Mouse (Mus musculus) spleen, adult 2 months (tissue): ENCODE measurements around the gene Prpf4.

Source experiments
- CTCF ChIP-seq: fragments of 200-500 bp; IDR thresholded peaks from 2 replicates; pipeline ENCODE4 v1.5.1; 2011; ENCODE audit warnings: mild to moderate bottlenecking, inconsistent platforms; ENCODE audit not compliant: insufficient read depth, insufficient read length, insufficient replicate concordance; ENCODE audit errors: extremely low read depth
- POLR2A ChIP-seq: fragments of 200-500 bp; IDR thresholded peaks from 2 replicates; pipeline ENCODE4 v1.6.1; 2011; ENCODE audit warnings: low read depth, low read length, inconsistent platforms

DNA sequence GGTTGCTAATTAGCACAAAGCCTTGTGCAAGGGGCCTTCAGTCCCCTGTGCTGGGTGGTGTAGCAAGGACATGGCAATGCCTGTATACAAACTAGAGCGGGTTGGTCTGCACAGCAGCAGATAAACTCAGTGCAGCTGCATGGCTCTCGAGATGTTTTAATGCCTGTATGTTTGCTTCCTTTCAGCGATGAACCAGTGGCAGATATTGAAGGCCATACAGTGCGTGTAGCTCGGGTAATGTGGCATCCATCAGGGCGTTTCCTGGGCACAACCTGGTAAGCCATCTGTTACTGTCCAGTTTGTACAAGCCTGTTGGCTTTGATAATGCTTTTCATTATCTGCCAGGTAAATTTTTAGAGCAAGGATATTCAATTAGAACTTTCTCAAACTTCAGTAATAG, 10.5 kb downstream of the Prpf4 start:
- TF ChIP-seq CTCF (no peak), POLR2A (no peak)
